Mouse (Mus musculus) G1E (cell line): ENCODE data around the gene Bclaf1.

Experiments used
- CTCF ChIP-seq: IDR thresholded peaks from 2 replicates; pipeline ENCODE4 v1.5.1; 2012; ENCODE audit warnings: low read depth, low read length, inconsistent platforms, mixed read lengths
- GATA2 ChIP-seq: IDR thresholded peaks from 2 replicates; pipeline ENCODE4 v1.6.1; 2012; ENCODE audit warnings: low read depth, low read length, inconsistent platforms, borderline replicate concordance
- POLR2AphosphoS5 ChIP-seq: IDR thresholded peaks from 2 replicates; pipeline ENCODE4 v1.6.1; 2012; ENCODE audit warnings: low read depth, low read length, inconsistent platforms; ENCODE audit not compliant: insufficient replicate concordance
- TAL1 ChIP-seq: conservative IDR thresholded peaks from 2 replicates; pipeline ENCODE4 v1.6.1; 2012; ENCODE audit warnings: low read depth, low read length, inconsistent platforms, mixed read lengths

DNA sequence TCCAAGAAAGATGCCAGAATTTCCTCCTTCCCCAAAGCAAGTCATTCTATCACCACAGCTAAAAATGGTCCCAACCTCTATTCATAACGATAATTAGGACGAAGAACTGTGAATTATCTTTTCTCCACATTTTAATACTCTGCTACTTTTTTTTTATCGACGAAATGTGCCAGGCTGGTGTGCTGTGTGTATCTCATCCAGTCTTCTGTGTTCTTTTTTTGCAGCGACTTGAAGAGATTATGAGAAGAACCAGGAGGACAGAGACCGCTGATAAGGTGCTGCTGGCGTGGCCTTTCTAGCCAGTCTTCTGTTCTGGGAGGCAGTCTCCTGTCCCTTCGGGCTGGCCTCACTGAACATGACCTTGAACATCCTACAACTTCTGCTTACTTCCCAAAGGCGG lies 38.2 kb upstream of the Bclaf1 start:
- TF ChIP-seq CTCF (no peak), POLR2AphosphoS5 (no peak), GATA2 (no peak), TAL1 (no peak)
